Mouse (Mus musculus) urinary bladder, adult 2 months (tissue): ENCODE measurements around the gene Drc3. TPM values are rescaled to one million over a fixed set of nuclear protein-coding genes. Genes with fewer than 3 reads are reported as not detected.

Experiments
- polyA plus RNA-seq: library from polyadenylated mRNA; depleted of rRNA; stranded (reverse); fragments of >200 nt; gene quantifications from 2 replicates; pipeline ENCODE4 v1.2.3, GENCODE M21; 2012; rRNA removed

Gene Drc3
- polyA plus RNA-seq, 1 experiment: 2.7 TPM

Other genes starting within 250 kb of the Drc3 start
- gene Rai1, start 248.3 kb upstream of the Drc3 start, polyA plus RNA-seq: 35.1 and 45.3 TPM in 2 replicates
- 157 and 168 TPM in 2 replicates for gene Srebf1, start 130.7 kb upstream of the Drc3 start, polyA plus RNA-seq
- gene Tom1l2, start 424 bp upstream of the Drc3 start, polyA plus RNA-seq: 71.5 and 86.7 TPM in 2 replicates
- gene Gid4, start 63.8 kb downstream of the Drc3 start, polyA plus RNA-seq: 21.5 and 28.1 TPM in 2 replicates
- gene Atpaf2, start 65.1 kb downstream of the Drc3 start, polyA plus RNA-seq: 24.9 and 25.3 TPM in 2 replicates
- 46.2 and 49.0 TPM in 2 replicates for gene Drg2, start 101.3 kb downstream of the Drc3 start, polyA plus RNA-seq
- gene Myo15, start 116.0 kb downstream of the Drc3 start, polyA plus RNA-seq: 0.03 and 0.06 TPM in 2 replicates
- gene Alkbh5, start 183.1 kb downstream of the Drc3 start, polyA plus RNA-seq: 17.0 and 25.0 TPM in 2 replicates